17 mouse cellular contexts compared by ENCODE assay signal in genomic region chr15:86544122-86544795, GRCm38 (mm10).
DNase-seq lines count a peak whose midpoint lies in the region; ATAC-seq lines count a peak whose summit lies in the region.
"Had no signal": no experiment of that assay in that cellular context is flagged by ENCODE, and none has a peak within 500 bp of the region (broad histone marks: within the 10 kb centered on the region; RNA-seq: fewer than 3 reads in every experiment).

No protein-coding gene starts in this region.

- H3K4me1 ChIP-seq in embryonic facial prominence, embryonic 11.5 days (ENCODE audit: control insufficient read depth, insufficient read depth, low read length), result no peaks in the 10 kb centered on the region
- H3K4me1 ChIP-seq: neural tube, embryonic 15.5 days had no signal

- 85% methylated on average over 1 of the region's 1 CpGs for WGBS in embryonic facial prominence, embryonic 11.5 days

- no peak overlapping the region for H3K27ac ChIP-seq in embryonic facial prominence, embryonic 11.5 days (replicated peaks; ENCODE audit: low read depth, low read length)
- H3K27ac ChIP-seq: neural tube, embryonic 15.5 days had no signal

- H3K4me3 ChIP-seq in embryonic facial prominence, embryonic 11.5 days (ENCODE audit: low read depth, low read length), result no peak overlapping the region
- H3K4me3 ChIP-seq: erythroblast, embryonic 14.5 days; neural tube, embryonic 15.5 days had no signal

- H3K36me3 ChIP-seq in embryonic facial prominence, embryonic 11.5 days (replicated peaks; ENCODE audit: control insufficient read depth, insufficient read depth, low read depth, low read length), result no peaks in the 10 kb centered on the region
- H3K36me3 ChIP-seq: neural tube, embryonic 15.5 days had no signal

- H3K4me2 ChIP-seq in embryonic facial prominence, embryonic 11.5 days (ENCODE audit: low read depth, low read length), result no peak overlapping the region
- H3K4me2 ChIP-seq: liver, embryonic 11.5 days; neural tube, embryonic 15.5 days had no signal

- H3K27me3 ChIP-seq in embryonic facial prominence, embryonic 11.5 days (ENCODE audit: control insufficient read depth, insufficient read depth, low read length), result no peaks in the 10 kb centered on the region
- H3K27me3 ChIP-seq: neural tube, embryonic 15.5 days had no signal

- H3K9me3 ChIP-seq in embryonic facial prominence, embryonic 11.5 days (replicated peaks; ENCODE audit: control insufficient read depth, low read length), result no peaks in the 10 kb centered on the region; the same call in 1 of the 2 replicates
- H3K9me3 ChIP-seq: neural tube, embryonic 15.5 days had no signal

- no peak overlapping the region for H3K9ac ChIP-seq in embryonic facial prominence, embryonic 11.5 days (replicated peaks; ENCODE audit: low read length)
- H3K9ac ChIP-seq: neural tube, embryonic 15.5 days had no signal

- ATAC-seq in embryonic facial prominence, embryonic 11.5 days (replicated peaks; ENCODE audit: insufficient number of reproducible peaks, low FRiP score, low TSS enrichment, low read depth), result no peak
- no peak for ATAC-seq in cerebellum, adult (ENCODE audit: insufficient number of reproducible peaks, low FRiP score, low TSS enrichment)
- ATAC-seq: intestine, embryonic 16.5 days had no signal

- DNase-seq in heart, adult 11 months, result peak; percentile 70
- no peak for DNase-seq in heart, adult 8-10 months (ENCODE audit: low spot score)
- peak; percentile 14 to 47 for DNase-seq in urinary bladder, postnatal 4 days (ENCODE audit: low spot score in 2 of 2)
- no peak for DNase-seq in urinary bladder, postnatal 10 days (ENCODE audit: low spot score)
- peak; percentile 64 for DNase-seq in embryonic facial prominence, embryonic 11.5 days (ENCODE audit: low spot score)
- DNase-seq in layer of hippocampus, postnatal 36 days, result no peak
- DNase-seq in neural tube, embryonic 10.5 days (ENCODE audit: extremely low spot score, low spot score), result no peak
- DNase-seq: adrenal gland, adult 2 months; cerebellum, postnatal 25 days; heart, postnatal 14 days; right cerebral cortex, postnatal 25 days; thymus, postnatal 36 days had no signal

Comparison
In these comparisons a context has a peak if more than half of its experiments do, and no peak if none do; other contexts are left out.
1. DNase-seq: peak in heart, adult 11 months (single experiment), urinary bladder, postnatal 4 days (2 of 2) and embryonic facial prominence, embryonic 11.5 days (single experiment); none in heart, adult 8-10 months (single experiment), urinary bladder, postnatal 10 days (single experiment), layer of hippocampus, postnatal 36 days (0 of 2) and neural tube, embryonic 10.5 days (single experiment).